Mouse (Mus musculus): ENCODE results near the gene Samd13. TPM values are rescaled to one million over a fixed set of nuclear protein-coding genes. Genes with fewer than 3 reads are reported as not detected.
A peak's percentile ranks its signal among the peaks of the same experiment; 100 is the strongest.

The Samd13 gene
- polyA plus RNA-seq, 1 experiment from 2014 or later: 0.46 TPM

DNA sequence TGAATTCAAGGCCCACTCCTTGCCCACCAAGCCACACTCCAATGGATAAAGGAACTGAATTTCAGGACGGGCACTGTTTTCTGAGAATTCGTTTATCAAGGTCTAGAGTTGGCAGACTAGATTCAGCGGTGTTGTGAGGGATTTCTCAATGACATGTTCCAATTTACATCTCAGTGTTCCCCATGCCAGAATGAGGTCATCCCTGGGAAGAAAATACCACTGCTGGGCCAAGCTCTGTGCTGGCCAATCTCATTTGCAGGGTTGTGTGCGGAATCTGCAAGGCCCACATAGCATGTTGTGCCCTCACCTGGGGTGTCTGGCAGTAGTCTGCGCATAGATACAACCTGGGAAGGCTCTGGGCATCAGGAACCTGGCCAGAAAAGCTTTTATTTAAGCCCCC lies 26.1 kb downstream of the Samd13 start:
- Histone ChIP-seq H3K4me1 (ENCODE audit: control insufficient read depth, insufficient read depth, low read length) (no peaks in the 10 kb centered on the region), H3K9ac (replicated peaks; ENCODE audit: low read depth, low read length) (no peak overlapping the region), H3K4me2 (replicated peaks; ENCODE audit: low read depth, low read length) (no peak overlapping the region), H3K27ac (ENCODE audit: low read length) (no peak overlapping the region), H3K36me3 (ENCODE audit: control insufficient read depth, insufficient read depth, low read length) (no peaks in the 10 kb centered on the region), H3K9me3 (ENCODE audit: control insufficient read depth, low read depth, low read length) (no peaks in the 10 kb centered on the region), H3K4me3 (ENCODE audit: low read depth, low read length) (no peak overlapping the region), H3K27me3 (ENCODE audit: control insufficient read depth, insufficient read depth, low read length) (no peaks in the 10 kb centered on the region)
- ATAC-seq (ENCODE audit: insufficient number of reproducible peaks, insufficient read depth, low FRiP score, low read depth): no peak
- WGBS: 90% methylated on average over 5 of the region's 5 CpGs

DNA sequence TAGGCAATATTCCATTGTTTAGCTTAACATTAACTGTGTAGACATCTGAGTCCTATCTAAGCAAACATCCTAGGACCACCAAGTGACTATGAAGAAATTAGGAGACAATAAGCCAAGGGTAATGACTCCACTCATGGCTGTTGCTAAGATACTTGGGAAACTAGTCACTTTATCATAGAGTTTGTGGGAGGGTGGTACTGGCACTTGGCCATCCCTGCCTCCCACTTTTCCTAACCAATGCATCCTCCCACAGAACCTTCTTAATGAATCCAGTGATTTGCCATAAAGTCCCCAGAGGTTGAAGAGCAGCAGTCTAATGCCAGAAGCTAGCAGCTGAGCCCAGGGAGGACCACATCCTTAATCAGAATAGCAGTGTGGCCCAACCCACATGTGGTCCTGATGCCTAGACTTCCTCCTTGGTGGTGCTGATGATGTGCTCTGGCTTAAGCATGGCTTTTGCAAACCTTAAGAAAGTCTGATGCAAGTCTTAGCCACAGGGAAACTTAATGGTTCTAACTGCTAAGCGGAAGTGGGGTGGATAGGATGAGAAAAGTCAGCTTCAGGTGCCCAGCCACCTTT lies 27.2 kb downstream of the Samd13 start:
- H3K9me3 ChIP-seq (ENCODE audit: control insufficient read depth, low read depth, low read length): no peaks in the 10 kb centered on the region
- no peak overlapping the region for H3K4me2 ChIP-seq (replicated peaks; ENCODE audit: low read depth, low read length)
- H3K9ac ChIP-seq (replicated peaks; ENCODE audit: low read depth, low read length): no peak overlapping the region
- no peak overlapping the region for H3K4me3 ChIP-seq (ENCODE audit: low read depth, low read length)
- H3K27ac ChIP-seq (ENCODE audit: low read length): no peak overlapping the region
- no peaks in the 10 kb centered on the region for H3K36me3 ChIP-seq (ENCODE audit: control insufficient read depth, insufficient read depth, low read length)
- no peak for ATAC-seq (ENCODE audit: insufficient number of reproducible peaks, insufficient read depth, low FRiP score, low read depth)
- 87% methylated on average over 1 of the region's 1 CpGs for WGBS
- H3K4me1 ChIP-seq (ENCODE audit: control insufficient read depth, insufficient read depth, low read length): no peaks in the 10 kb centered on the region
- H3K27me3 ChIP-seq (ENCODE audit: control insufficient read depth, insufficient read depth, low read length): no peaks in the 10 kb centered on the region

DNA sequence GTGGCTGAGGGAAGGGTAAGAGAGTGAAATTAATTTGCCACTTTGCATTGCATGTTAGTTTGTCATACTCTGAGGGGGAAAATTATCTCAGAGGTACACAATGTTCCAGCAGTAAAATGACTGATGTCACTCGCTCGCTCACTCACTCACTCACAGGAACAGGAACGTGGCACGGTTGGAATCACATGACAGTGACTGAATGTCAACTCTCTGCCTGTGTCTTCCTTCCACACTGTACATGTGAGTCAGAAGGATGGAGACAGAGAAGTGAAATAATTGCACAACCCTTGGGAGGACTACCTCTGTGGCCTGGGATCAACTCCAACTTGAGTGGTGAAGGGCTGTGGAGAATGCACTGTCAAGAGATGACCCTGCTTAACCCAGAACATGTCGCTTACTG lies 28.0 kb downstream of the Samd13 start:
- Histone ChIP-seq H3K27me3 (ENCODE audit: control insufficient read depth, insufficient read depth, low read length) (no peaks in the 10 kb centered on the region), H3K9me3 (ENCODE audit: control insufficient read depth, low read depth, low read length) (no peaks in the 10 kb centered on the region), H3K4me1 (ENCODE audit: control insufficient read depth, insufficient read depth, low read length) (no peaks in the 10 kb centered on the region), H3K4me3 (ENCODE audit: low read depth, low read length) (no peak overlapping the region), H3K27ac (ENCODE audit: low read length) (no peak overlapping the region), H3K36me3 (ENCODE audit: control insufficient read depth, insufficient read depth, low read length) (no peaks in the 10 kb centered on the region), H3K4me2 (replicated peaks; ENCODE audit: low read depth, low read length) (no peak overlapping the region), H3K9ac (replicated peaks; ENCODE audit: low read depth, low read length) (no peak overlapping the region)
- 88% methylated on average over 5 of the region's 5 CpGs for WGBS
- ATAC-seq (ENCODE audit: insufficient number of reproducible peaks, insufficient read depth, low FRiP score, low read depth): no peak

GRCm38 (mm10) chr3:146655111-146655577 lies 30.2 kb downstream of the Samd13 start:
- ATAC-seq (ENCODE audit: insufficient number of reproducible peaks, insufficient read depth, low FRiP score, low read depth): no peak
- WGBS: 66% methylated on average over 2 of the region's 2 CpGs
- Histone ChIP-seq H3K4me3 (ENCODE audit: low read depth, low read length) (no peak overlapping the region), H3K4me2 (replicated peaks; ENCODE audit: low read depth, low read length) (no peak overlapping the region), H3K9ac (replicated peaks; ENCODE audit: low read depth, low read length) (no peak overlapping the region), H3K27ac (ENCODE audit: low read length) (no peak overlapping the region), H3K36me3 (ENCODE audit: control insufficient read depth, insufficient read depth, low read length) (no peaks in the 10 kb centered on the region), H3K4me1 (ENCODE audit: control insufficient read depth, insufficient read depth, low read length) (no peaks in the 10 kb centered on the region), H3K27me3 (ENCODE audit: control insufficient read depth, insufficient read depth, low read length) (no peaks in the 10 kb centered on the region), H3K9me3 (ENCODE audit: control insufficient read depth, low read depth, low read length) (no peaks in the 10 kb centered on the region)

- Histone ChIP-seq H3K9ac (replicated peaks; ENCODE audit: low read depth, low read length) (no peak overlapping the region), H3K4me1 (ENCODE audit: control insufficient read depth, insufficient read depth, low read length) (no peaks in the 10 kb centered on the region), H3K27ac (ENCODE audit: low read length) (no peak overlapping the region), H3K36me3 (ENCODE audit: control insufficient read depth, insufficient read depth, low read length) (no peaks in the 10 kb centered on the region), H3K9me3 (ENCODE audit: control insufficient read depth, low read depth, low read length) (no peaks in the 10 kb centered on the region), H3K4me3 (ENCODE audit: low read depth, low read length) (no peak overlapping the region), H3K27me3 (ENCODE audit: control insufficient read depth, insufficient read depth, low read length) (no peaks in the 10 kb centered on the region), H3K4me2 (replicated peaks; ENCODE audit: low read depth, low read length) (no peak overlapping the region)
- ATAC-seq (ENCODE audit: insufficient number of reproducible peaks, insufficient read depth, low FRiP score, low read depth): peak; percentile 56; the same call in 1 of the 2 replicates
- WGBS: 60% methylated on average over 6 of the region's 6 CpGs
These were observed 31.7 kb downstream of the Samd13 start for GRCm38 (mm10) chr3:146653692-146654091.

- H3K27me3 ChIP-seq (ENCODE audit: control insufficient read depth, insufficient read depth, low read length): no peaks in the 10 kb centered on the region
- 85% methylated on average over 5 of the region's 5 CpGs for WGBS
These were observed 33.0 kb downstream of the Samd13 start for GRCm38 (mm10) chr3:146652431-146652830.

DNA sequence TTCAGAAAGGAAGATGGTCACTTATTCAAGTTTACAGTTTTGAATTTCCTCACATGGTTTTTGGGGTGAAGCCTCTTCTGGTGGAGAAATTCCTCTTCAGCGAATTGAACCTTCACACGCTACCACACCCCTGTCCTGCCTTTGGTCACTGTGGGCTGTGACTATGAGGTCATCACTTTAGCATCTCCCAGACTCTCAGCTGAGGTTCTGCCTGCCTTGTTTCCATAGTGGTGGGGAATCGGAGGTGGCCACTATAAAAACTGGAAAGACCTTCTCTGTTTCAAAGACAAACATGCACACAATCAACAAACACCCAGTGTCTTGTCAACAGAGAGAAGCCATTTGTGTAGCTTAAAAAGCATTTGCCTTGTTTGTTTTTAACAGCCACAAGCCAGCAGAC lies 34.2 kb downstream of the Samd13 start, which contains the start of gene 4930503B20Rik:
Gene 4930503B20Rik, minus strand, starts transcription at position 101 of the 400 bp plus-strand sequence.
- no peaks in the 10 kb centered on the region for H3K36me3 ChIP-seq (ENCODE audit: control insufficient read depth, insufficient read depth, low read length)
- ATAC-seq (ENCODE audit: insufficient number of reproducible peaks, insufficient read depth, low FRiP score, low read depth): no peak
- H3K4me1 ChIP-seq (ENCODE audit: control insufficient read depth, insufficient read depth, low read length): no peaks in the 10 kb centered on the region
- 82% methylated on average over 3 of the region's 3 CpGs for WGBS
- no peak within 1 kb of the TSS for H3K4me3 ChIP-seq (ENCODE audit: low read depth, low read length)
- H3K27ac ChIP-seq (ENCODE audit: low read length): no peak within 1 kb of the TSS
- H3K9ac ChIP-seq (replicated peaks; ENCODE audit: low read depth, low read length): no peak within 1 kb of the TSS
- no peaks in the 10 kb centered on the region for H3K27me3 ChIP-seq (ENCODE audit: control insufficient read depth, insufficient read depth, low read length)
- H3K4me2 ChIP-seq (replicated peaks; ENCODE audit: low read depth, low read length): no peak within 1 kb of the TSS
- no peaks in the 10 kb centered on the region for H3K9me3 ChIP-seq (ENCODE audit: control insufficient read depth, low read depth, low read length)

More at GRCm38 (mm10) chr3:146652431-146652830, 33.0 kb downstream of the Samd13 start:
- no peak for ATAC-seq (ENCODE audit: insufficient number of reproducible peaks, insufficient read depth, low FRiP score, low read depth)
- H3K4me2 ChIP-seq (replicated peaks; ENCODE audit: low read depth, low read length): no peak overlapping the region
- H3K9ac ChIP-seq (replicated peaks; ENCODE audit: low read depth, low read length): no peak overlapping the region
- H3K9me3 ChIP-seq (ENCODE audit: control insufficient read depth, low read depth, low read length): no peaks in the 10 kb centered on the region
- no peak overlapping the region for H3K27ac ChIP-seq (ENCODE audit: low read length)
- H3K4me3 ChIP-seq (ENCODE audit: low read depth, low read length): no peak overlapping the region
- H3K36me3 ChIP-seq (ENCODE audit: control insufficient read depth, insufficient read depth, low read length): no peaks in the 10 kb centered on the region
- no peaks in the 10 kb centered on the region for H3K4me1 ChIP-seq (ENCODE audit: control insufficient read depth, insufficient read depth, low read length)

DNA sequence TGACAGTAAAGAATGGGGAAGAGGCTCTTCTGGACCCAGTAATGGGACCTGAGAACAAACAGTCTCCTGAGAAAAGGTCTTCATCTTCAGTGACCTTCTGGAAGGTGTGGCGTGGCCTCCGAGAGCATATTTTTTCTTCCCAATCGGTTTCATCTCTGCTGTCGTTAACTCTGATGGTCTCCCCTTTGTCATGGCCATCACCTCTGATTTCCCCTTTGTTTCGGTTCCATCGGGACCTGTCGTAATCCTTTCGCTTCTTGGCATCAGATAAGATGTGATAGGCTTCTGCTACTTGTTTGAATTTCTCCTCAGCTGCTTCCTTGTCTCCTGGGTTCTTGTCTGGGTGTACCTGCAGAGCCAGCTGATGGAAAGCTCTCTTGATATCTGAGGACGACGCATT lies 34.7 kb downstream of the Samd13 start:
- no peaks in the 10 kb centered on the region for H3K36me3 ChIP-seq (ENCODE audit: control insufficient read depth, insufficient read depth, low read length)
- H3K9ac ChIP-seq (replicated peaks; ENCODE audit: low read depth, low read length): no peak overlapping the region
- ATAC-seq (ENCODE audit: insufficient number of reproducible peaks, insufficient read depth, low FRiP score, low read depth): no peak
- H3K27me3 ChIP-seq (ENCODE audit: control insufficient read depth, insufficient read depth, low read length): no peaks in the 10 kb centered on the region
- no peak overlapping the region for H3K4me2 ChIP-seq (replicated peaks; ENCODE audit: low read depth, low read length)
- H3K27ac ChIP-seq (ENCODE audit: low read length): no peak overlapping the region
- 93% methylated on average over 10 of the region's 10 CpGs for WGBS
- H3K4me1 ChIP-seq (ENCODE audit: control insufficient read depth, insufficient read depth, low read length): no peaks in the 10 kb centered on the region
- H3K9me3 ChIP-seq (ENCODE audit: control insufficient read depth, low read depth, low read length): no peaks in the 10 kb centered on the region
- H3K4me3 ChIP-seq (ENCODE audit: low read depth, low read length): no peak overlapping the region

GRCm38 (mm10) chr3:146649311-146649894 lies 36.0 kb downstream of the Samd13 start:
- H3K4me2 ChIP-seq (replicated peaks; ENCODE audit: low read depth, low read length): no peak overlapping the region
- no peak for ATAC-seq (ENCODE audit: insufficient number of reproducible peaks, insufficient read depth, low FRiP score, low read depth)
- 66% methylated on average over 10 of the region's 10 CpGs for WGBS

More at GRCm38 (mm10) chr3:146649311-146649894, 36.0 kb downstream of the Samd13 start:
- Histone ChIP-seq H3K36me3 (ENCODE audit: control insufficient read depth, insufficient read depth, low read length) (no peaks in the 10 kb centered on the region), H3K9ac (replicated peaks; ENCODE audit: low read depth, low read length) (no peak overlapping the region), H3K4me3 (ENCODE audit: low read depth, low read length) (no peak overlapping the region), H3K4me1 (ENCODE audit: control insufficient read depth, insufficient read depth, low read length) (no peaks in the 10 kb centered on the region), H3K27me3 (ENCODE audit: control insufficient read depth, insufficient read depth, low read length) (no peaks in the 10 kb centered on the region), H3K27ac (ENCODE audit: low read length) (no peak overlapping the region), H3K9me3 (ENCODE audit: control insufficient read depth, low read depth, low read length) (no peaks in the 10 kb centered on the region)

All from stomach, embryonic 14.5 days (tissue).